Mouse (Mus musculus): ENCODE measurements around the gene Igfbp4.

Gene Igfbp4

DNA sequence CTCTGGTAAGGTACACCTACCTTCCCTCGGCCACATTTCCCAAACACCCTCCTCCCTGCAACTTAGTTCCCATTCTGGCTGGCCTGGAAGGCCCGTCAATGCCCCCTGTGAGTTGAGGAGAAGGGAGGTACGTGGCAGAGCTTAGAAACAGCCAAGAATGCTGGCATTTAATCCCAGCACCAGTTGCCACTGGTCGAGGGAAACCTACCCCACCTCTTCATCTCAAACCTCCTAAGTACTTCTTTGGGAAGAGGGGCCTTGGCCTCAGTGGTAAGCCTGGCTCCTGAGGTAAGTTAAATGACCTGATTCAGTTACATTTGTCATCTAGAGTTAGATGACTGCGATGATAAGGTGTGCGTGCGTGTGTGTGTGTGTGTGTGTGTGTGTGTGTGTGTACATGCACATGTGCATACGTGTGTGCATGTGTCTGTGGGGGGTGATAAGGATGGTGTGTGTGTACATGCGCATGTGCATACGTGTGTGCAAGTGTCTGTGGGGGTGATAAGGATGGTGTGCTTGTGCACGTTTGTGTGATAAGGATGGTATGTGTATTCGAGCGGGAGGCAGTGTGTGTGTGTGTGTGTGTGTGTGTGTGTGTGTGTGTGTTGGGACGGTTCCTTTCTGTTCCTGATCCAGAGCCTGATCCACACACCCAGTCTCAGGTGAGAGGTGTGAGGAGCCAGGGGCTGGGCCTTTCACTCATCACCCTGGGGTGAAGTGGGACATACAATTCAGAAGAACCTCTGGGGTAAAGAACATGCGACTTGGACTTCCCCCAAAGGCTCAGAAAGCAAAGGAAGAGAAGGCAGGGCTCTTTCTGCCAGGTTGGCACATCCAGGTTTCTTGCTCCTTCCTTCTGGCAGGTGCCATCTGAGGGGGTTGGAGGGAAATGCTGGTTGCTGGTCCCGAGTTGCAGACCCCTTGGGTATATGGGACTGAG is 1.1 kb downstream of the Igfbp4 start:
- DNase-seq (ENCODE audit: low spot score): no peak

DNA sequence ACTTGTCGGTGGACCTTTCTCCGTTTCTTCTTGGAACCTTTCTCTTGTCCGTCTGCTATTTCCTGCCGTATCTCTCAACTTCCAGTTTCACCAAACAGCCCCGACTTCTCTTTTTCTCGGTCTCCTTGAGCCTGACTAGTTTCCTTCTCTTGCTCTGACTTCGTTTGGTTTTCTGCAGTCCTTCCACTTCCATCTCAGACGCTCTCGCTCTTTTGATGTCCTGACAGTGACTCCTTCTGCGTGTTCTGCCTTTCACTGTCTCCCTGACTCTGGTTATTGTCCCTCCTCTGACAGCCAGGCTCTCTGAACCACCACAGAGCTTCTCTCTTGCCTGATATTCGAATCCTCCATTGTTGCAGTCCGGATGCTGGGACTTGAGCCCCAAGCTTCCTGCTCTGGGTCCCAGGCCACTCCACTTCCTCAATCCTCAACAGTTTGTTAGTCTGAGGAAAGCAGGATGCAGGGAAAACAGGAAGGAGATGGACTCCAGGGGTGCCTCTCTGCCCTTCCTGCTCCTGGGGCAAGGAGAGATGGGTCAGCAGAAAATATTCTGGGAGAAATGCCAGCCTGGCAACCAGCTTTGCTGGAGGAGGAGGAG is 1.9 kb downstream of the Igfbp4 start:
- no peak for DNase-seq (ENCODE audit: low spot score)

DNA sequence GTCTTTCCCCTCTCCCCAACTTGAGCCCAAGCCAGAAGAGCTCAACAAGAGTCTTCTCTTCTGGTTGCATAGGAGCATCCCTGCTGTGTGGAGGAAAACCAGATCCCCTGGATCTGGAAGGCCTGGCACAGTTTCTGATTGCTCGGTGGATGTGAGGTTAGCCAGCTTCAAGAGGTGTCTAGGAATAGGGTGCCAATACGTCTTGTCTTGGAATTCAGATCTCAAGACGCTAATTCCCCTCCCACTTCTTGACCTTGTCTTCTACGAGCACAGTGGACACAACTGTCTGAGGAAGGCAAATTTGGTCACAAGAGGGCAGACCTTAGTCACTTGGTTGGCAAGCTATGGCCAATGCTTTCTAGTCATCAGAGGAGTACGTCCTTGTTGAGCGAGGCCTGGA is 2.6 kb downstream of the Igfbp4 start:
- DNase-seq (ENCODE audit: low spot score): no peak

DNA sequence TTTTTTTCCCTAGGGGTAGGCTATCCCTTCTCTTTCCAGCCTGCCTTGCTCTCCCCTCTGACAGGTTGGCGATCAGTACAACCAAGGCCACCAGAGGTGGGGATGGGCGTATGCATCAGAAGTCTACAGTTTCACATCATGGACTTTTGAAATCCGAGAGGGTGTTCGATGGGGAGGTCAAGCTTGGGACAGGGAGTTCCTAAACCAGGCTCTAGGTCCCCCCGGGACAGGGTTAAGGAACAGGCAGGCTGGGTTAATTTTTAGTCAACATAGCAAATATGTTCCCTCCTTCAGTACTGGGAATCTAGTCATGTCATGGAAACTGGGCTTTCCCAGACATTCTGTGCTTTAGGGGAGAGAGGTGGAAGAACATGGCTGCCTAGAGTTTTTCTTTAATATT is 3.3 kb downstream of the Igfbp4 start:
- DNase-seq (ENCODE audit: low spot score): no peak

DNA sequence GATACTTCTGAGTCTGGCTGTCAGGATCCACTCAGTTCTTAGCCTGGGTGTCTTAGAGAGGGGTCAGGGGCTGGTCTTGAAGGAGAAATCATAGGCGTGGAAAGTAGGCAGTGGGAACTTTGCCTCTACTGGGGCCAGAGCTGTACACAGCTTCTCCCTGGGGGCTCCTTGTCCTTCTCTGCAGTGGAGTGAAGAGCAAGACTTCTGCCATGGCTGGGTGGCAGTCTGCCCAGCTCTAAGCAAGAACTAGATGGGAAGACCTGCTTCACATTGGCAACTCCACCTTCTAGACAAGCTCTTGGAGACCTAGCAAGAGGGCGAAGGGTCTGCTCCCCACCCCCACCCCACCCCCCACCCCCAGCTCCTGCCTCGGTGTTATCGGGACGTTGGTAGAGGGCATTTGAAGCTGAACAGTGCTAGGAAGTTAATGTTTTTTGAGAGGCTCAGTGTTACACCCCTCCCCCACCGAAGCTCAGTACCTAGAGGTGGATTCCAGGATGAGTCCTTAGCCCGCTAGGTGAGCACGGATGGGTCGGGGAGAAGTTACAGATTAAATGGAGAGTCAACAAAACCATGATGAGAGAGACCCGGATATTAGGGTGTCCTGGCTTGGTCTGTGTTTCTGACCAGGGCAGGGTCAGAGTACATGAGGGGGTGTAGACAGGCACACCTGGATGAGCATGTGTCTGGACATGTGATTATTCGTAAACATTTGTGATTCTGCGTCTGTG is 4.3 kb downstream of the Igfbp4 start:
- no peak for DNase-seq (ENCODE audit: low spot score)

DNA sequence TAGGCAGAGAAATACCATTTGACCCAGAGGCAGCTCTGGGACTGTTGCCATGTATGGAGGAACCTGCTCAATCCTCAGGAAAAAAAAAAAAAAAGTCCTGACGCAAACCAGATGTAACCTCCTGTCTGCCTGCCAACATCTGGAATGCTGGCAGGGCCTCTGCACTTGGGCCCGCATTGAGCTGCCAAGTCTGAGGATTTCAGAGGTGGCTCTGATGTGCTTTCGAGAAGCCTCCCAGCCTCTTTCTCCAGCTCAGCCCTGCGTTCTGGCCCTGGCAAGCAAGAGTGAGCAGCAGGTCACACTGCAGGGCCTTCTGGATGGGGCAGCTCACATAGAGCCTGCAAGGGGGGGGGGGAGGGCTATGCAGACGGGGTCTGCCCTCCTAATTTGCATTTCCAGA is 6.1 kb downstream of the Igfbp4 start:
- peak; percentile 68 for DNase-seq (ENCODE audit: low spot score)

DNA sequence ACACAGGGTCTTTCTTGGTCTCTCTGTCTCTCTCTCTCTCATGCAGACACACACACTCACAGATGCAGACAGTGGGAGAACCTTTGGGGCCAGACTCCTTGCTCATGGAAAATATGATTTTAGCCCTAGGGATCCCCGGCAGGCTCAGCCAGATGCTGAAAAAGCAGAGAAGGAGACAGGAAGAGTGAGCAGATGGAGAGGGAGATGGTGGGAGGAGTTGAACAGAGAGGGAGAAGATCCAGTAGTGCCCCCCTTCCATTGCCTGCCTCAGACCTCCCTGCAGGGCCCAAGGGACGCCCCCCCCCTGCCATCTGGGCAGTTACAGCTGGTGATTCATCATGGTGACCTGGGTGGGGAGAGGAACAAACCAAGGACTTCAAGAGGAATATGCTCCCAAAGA is 6.6 kb downstream of the Igfbp4 start:
- no peak for DNase-seq (ENCODE audit: low spot score)

DNA sequence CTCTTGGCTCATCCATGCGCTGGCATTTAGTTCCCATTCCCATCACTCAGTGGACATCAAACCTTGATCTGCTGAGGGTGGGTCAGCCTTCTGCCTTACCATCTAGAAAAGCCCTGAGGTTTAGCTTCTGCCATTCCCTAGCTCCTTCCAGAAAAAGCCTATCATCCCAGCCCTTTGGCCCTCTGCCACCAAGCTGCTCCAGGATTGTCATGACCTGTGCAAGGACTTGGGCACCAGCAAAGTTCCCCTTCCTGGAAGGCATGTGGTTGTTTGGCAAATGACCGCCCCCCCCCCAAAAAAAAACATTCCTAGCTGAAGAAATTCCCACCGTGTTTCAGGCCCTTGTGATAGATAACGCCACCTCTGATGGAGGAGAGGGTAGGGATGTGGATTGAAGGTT is 14.1 kb downstream of the Igfbp4 start:
- DNase-seq (ENCODE audit: low spot score): no peak

DNA sequence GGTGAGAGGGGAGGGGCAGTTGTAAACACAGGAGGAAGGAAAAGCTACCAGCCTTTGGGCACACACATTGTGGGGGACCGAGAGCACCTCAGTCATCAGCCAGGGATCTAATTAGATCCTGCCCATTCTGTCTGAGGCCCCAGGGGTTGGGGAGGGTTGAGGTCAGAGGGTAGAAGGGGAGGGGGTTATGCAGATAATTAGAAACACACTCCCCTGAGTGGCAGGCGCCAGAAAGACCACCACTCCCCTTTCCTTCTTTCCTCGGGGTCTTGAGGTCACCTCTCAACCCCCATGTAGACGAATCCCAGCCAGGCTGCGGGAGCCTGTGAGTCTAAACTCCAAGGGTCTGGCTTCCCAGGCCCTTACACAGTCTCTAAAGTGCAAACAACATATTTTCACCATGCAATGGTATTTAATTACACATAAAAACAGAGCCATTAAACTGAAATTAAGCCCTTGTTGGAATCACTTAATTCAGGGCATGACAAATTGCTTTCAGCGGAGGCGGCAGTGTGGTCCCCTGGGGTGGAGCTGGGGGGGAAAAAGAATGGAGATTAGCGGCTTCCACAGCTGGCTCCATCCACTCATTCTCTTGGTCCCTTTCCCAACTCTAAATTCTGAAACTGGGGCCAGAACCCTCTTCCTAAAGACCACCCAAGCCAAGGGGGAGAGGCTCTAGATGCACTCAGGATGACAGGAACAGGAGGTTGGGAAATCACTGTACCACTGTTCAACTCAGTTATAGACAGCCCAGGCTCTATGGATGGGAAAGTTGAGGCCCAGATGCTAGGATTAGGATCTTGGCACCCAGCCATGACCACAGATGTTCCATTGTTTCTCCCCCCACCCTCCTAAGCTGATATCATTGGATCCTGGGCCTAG is 14.8 kb downstream of the Igfbp4 start:
- DNase-seq (ENCODE audit: low spot score): no peak

DNA sequence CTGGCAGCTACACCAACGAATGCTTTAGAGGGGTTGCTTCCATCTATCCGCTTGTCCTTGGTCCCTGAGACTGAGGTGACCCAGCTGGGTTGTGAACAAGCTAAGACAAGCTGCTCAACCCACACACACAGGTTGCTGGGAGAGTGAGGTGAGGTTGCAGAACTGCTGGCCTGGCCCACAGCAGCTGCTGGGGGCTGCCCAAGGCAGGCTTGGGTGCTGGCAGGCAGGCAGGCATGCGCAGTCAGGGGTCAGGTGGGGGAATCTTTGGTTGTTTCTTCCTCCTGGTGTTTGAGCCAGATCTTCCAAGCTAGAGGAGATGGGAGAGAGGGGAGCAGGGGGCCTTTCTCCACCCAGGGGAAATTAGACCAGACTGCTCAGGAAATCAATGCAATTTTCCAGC is 19.4 kb downstream of the Igfbp4 start:
- peak; percentile 55 for DNase-seq (ENCODE audit: low spot score)

DNA sequence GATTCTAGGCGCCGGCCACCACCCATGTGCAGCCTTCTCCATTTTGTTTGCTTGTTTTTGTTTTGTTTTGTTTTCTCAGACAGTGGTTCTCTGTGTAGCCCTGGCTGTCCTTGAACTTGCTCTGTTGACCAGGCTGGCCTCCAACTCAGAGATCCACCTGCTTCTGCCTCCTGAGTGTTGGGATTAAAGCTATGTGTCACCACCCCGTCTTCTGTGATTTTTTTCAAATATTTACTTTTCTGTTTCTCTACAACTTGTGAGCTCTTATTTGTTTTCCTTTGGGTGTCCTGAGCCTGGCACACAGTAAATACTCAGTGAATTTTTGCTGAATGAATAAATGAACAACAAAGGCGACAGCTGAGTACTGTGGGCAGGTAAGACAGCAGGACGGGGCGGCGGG is 21.6 kb downstream of the Igfbp4 start:
- DNase-seq (ENCODE audit: low spot score): no peak

DNA sequence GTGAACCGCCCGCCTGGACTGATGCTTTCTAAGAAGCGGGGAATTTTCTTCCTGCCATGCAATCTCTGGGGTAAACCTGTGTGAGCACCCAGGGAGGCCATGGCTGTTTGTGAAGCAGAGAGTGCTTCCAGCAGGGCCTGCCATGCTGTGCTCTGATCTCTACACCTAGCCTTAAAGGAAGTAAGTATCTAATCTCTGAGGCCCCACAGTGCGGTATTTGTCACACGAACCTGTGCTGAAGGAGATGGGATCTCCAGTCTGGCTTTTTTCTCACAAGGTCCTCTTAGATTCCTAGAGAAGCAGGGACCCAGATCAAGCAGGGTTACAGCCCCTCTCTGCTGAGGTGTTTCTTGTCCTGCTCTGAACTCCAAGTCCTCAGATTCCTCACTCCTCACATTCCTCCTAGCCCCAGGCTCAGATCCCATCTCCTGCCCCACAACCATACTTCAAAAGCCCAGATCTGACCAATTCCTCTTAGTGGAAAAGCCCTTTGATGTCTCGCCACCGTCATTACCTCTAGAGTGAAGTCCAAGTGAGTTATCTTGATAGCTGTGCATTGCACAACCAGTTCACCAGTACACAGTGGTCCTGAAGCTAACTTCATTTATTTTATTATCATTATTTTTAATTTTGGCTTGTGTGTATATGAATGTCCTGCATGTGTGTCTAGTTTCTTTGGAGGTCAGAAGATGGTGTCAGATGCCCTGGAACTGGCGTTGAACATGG is 22.5 kb downstream of the Igfbp4 start:
- DNase-seq (ENCODE audit: low spot score): no peak

DNA sequence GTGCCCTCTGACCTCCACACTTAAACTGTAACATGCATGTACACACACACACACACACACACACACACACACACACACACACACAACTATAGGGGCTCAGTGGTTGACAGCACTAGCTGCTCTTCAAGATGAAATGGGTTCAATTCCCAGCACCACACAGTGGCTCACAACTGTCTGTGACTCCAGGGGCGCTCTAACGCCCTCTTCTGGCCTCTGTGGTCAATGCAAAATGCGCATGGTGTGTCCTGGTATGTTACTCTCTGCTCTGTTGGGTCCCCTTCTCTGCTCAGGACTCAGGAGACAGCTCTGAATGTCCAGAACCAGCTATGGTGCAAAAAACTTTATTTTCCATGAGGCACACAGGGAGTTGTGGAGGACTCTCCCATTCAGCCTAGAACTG is 24.3 kb downstream of the Igfbp4 start:
- DNase-seq (ENCODE audit: low spot score): no peak

DNA sequence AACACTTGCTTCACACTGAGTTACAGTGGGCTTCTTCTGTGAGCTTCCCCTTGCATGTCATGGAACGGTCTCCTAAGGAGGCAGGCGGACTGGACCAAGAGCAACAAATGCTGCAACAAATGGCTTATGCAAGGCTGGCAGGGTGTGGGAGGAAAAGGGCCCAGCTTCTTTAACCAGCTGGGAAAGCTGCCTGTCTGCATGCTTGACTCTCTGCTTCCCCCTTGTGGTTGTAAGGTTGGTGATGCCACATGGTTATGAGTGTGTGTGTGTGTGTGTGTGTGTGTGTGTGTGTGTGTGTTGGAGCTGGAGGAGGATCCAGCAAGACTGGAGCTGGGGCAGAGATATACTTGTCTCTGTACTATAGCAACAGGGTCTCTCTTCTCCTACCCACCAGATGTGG is 24.9 kb downstream of the Igfbp4 start:
- peak; percentile 86 for DNase-seq (ENCODE audit: low spot score)

DNA sequence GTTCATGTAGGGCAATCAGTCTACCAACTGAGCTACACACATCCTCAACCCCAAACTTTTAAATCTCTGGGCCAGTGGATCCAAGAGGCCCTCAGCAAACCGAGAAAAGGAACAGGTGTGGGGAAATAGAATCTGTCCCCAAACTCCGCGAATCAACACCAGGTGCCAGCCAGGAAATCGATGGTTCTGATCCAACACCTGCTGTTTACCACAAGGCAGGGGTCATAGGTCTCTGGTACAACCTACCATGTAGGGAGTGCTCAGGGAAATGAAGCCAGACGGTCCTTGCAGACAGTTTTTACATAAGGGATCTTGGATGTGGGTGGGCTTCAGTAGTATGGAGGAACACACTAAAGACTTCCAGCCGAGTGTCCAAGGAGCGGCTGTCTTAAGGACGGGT is 26.5 kb downstream of the Igfbp4 start:
- DNase-seq (ENCODE audit: low spot score): no peak

DNA sequence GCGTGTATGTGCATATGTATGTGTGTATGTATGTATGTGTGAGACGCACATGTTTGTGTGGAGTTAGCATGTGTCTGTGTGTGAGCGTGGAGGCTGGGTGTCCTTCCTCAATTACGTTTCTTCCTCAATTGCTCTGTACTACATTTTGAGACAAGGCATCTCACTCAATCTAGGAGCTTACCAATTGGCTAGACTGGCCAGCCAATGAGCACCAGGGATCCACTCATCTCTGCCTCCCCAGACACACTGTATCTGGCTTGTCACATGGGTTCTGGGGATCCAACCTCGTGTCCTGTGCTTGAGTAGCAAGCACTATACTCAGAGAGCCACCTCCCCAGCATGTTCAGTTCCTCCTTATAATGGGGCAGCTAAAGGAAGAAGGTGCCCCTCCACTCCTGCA is 27.4 kb downstream of the Igfbp4 start:
- DNase-seq (ENCODE audit: low spot score): no peak

DNA sequence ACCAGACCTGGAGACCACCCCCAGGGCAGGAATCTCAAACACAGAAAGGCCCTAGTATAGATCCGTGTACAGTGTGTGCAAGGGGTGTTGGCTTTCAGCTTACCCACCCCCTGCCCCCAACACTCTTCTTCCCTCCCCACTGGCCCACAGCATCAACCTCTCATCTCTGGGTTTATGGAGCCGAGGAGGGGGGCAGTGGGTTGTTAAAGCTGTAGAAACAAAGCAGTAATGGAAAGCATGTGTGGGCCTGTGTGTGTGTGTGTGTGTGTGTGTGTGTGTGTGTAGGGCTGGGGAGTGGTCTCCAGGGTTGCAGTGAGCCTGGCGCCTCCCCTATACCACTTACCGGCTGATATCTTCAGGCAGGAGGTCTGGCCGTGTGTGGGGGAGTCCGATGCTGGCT is 30.8 kb downstream of the Igfbp4 start:
- DNase-seq (ENCODE audit: low spot score): no peak

DNA sequence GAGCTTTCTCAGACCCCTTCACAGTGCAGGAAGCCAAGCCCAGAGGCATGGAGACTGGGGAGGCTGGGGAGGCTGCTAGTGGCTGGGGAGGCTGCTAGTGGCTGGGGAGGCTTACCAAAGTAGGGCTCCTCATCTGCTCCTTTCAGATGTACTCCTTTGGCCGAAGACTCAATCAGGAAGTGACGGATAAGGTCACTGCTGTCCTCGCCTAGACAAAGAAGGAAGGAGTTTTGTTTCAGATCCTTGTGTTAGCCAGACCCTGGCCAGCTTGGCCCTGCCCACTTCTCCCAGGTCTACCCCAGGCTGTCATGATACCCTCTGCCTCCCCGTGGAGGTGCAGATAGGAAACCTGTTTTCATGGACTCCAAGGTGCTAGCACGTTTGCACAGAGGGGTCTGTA is 32.7 kb downstream of the Igfbp4 start:
- no peak for DNase-seq (ENCODE audit: low spot score)

DNA sequence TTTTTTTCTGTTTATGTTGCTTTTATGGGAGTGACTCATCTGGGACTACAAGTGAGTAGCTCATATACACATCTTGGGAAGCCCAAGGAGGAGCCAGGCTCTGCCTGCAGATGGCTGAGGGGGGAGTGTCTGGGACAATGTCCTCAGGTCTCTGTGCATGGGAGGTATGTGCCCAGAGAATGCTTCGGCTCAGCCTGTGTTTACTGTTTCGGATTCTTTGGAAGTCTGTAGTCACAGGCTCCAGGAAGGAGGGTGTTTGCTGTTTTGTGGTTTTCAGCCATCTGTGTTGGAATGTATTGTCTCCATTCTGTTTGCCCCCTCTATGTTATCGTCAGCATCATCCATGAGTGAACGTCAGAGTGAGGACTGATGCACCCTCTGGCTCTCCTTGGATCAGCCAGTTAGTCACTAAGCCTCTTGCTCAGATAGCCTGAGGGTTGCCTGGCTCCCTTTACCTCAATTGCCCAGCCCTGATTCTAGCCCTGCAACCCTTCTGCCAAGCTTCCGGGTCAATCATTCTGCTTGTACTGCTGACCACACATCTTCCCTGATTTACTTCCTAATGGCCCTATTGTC is 35.8 kb downstream of the Igfbp4 start:
- DNase-seq (ENCODE audit: low spot score): no peak

DNA sequence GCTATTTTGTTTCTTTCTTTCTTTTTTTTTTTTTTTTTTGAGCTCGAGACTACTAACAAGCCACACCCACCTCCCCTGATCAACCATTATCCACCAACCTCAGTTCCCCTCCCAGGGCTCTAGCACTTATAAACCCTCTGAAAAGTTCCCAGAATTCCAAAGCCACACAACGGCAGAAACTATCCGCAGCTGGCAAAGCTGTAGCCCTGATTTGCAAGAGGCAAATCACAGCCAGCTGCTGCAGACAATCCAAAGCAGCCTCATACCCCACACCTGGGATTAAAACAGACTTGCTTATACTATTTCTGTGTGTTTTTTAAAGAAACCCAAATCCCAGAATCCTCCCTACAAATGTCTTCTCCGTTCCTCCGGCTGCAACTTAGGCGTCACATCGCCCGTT is 36.8 kb downstream of the Igfbp4 start:
- DNase-seq (ENCODE audit: low spot score): no peak

Data from ovary, postnatal 14 days (tissue).